Mouse (Mus musculus) liver, embryonic 14.5 days (tissue): ENCODE results near the gene Tmem33.

Source experiments
- CTCF ChIP-seq: IDR thresholded peaks from 2 replicates; pipeline ENCODE4 v1.5.1; 2016; ENCODE audit warnings: antibody characterized with exemption, low read depth, control low read depth
- EP300 ChIP-seq: IDR thresholded peaks from 2 replicates; pipeline ENCODE4 v1.6.1; 2016; ENCODE audit warnings: antibody characterized with exemption, low read depth

DNA sequence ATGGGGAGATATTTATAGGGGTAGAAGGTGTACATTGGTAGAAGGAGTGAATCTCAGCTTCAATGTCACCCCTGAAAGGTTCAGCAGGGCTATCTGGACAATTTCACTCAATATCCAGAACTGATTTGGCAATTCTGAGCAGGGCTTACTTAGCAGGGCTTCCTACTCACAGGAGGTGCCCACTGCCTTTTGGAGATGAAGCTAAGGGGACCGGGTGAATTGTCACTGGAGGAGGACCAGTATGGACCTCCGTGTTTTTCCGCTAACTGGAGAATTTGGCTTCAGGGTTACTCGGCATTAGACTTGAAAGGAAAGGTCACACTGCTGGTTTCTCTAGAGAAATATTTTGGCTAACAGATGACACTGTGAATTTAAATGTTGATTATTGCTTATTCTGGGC, 25.7 kb upstream of the Tmem33 start:
- no peak for TF ChIP-seq CTCF
- no peak for TF ChIP-seq EP300
